In genomic region chr1:86447596-86448171, GRCm38 (mm10) we compare ENCODE assay signal across 9 mouse cellular contexts. TPM values are rescaled to one million over a fixed set of nuclear protein-coding genes. Genes with fewer than 3 reads are reported as not detected.
DNase-seq lines count a peak whose midpoint lies in the region; ATAC-seq lines count a peak whose summit lies in the region.
"Had no signal": no experiment of that assay in that cellular context is flagged by ENCODE, and none has a peak within 500 bp of the region (broad histone marks: within the 10 kb centered on the region; RNA-seq: fewer than 3 reads in every experiment).

No protein-coding gene starts in this region.

- no peak overlapping the region for H3K4me2 ChIP-seq in forebrain, embryonic 14.5 days (ENCODE audit: low read length)
- peak overlapping the region; percentile 3; the same call in 1 of the 2 replicates for H3K4me2 ChIP-seq in intestine, embryonic 14.5 days (ENCODE audit: low read length)
- H3K4me2 ChIP-seq in lung, embryonic 15.5 days, result peak overlapping the region; percentile 33

- WGBS in forebrain, embryonic 14.5 days, result 45% methylated on average over 13 of the region's 13 CpGs
- 22% methylated on average over 13 of the region's 13 CpGs for WGBS in intestine, embryonic 14.5 days
- WGBS in lung, embryonic 15.5 days, result 17% methylated on average over 13 of the region's 13 CpGs

- H3K4me3 ChIP-seq in forebrain, embryonic 14.5 days (ENCODE audit: low read depth, low read length), result no peak overlapping the region
- H3K4me3 ChIP-seq in intestine, embryonic 14.5 days (ENCODE audit: low read depth, low read length), result no peak overlapping the region
- H3K4me3 ChIP-seq in lung, embryonic 15.5 days, result no peak overlapping the region

- H3K9ac ChIP-seq in forebrain, embryonic 14.5 days (ENCODE audit: low read length), result no peak overlapping the region
- no peak overlapping the region for H3K9ac ChIP-seq in intestine, embryonic 14.5 days (ENCODE audit: low read length)
- peak overlapping the region; percentile 19; the same call in 1 of the 2 replicates for H3K9ac ChIP-seq in lung, embryonic 15.5 days

- no peaks in the 10 kb centered on the region for H3K9me3 ChIP-seq in forebrain, embryonic 14.5 days (replicated peaks; ENCODE audit: control insufficient read depth, low read length)
- no peaks in the 10 kb centered on the region for H3K9me3 ChIP-seq in intestine, embryonic 14.5 days (ENCODE audit: control insufficient read depth, low read length)
- H3K9me3 ChIP-seq in lung, embryonic 15.5 days, result no peaks in the 10 kb centered on the region

- peaks cover 10% of the 10 kb centered on the region for H3K4me1 ChIP-seq in forebrain, embryonic 14.5 days (ENCODE audit: control insufficient read depth, insufficient read depth, low read length)
- peaks cover 28% of the 10 kb centered on the region for H3K4me1 ChIP-seq in intestine, embryonic 14.5 days (replicated peaks; ENCODE audit: control insufficient read depth, insufficient read depth, low read length)
- peaks cover 33% of the 10 kb centered on the region for H3K4me1 ChIP-seq in lung, embryonic 15.5 days

- peak overlapping the region; percentile 53 for H3K27ac ChIP-seq in forebrain, embryonic 14.5 days (ENCODE audit: low read depth, low read length)
- H3K27ac ChIP-seq in intestine, embryonic 14.5 days (ENCODE audit: low read depth), result peak overlapping the region; percentile 88
- peak overlapping the region; percentile 97 for H3K27ac ChIP-seq in lung, embryonic 15.5 days

- no peaks in the 10 kb centered on the region for H3K36me3 ChIP-seq in forebrain, embryonic 14.5 days (ENCODE audit: control insufficient read depth, insufficient read depth, low read length)
- H3K36me3 ChIP-seq in intestine, embryonic 14.5 days (ENCODE audit: control insufficient read depth, insufficient read depth, low read length), result no peaks in the 10 kb centered on the region
- no peaks in the 10 kb centered on the region for H3K36me3 ChIP-seq in lung, embryonic 15.5 days

- peak; percentile 67 for DNase-seq in left cerebral cortex, postnatal 4 days
- DNase-seq in left cerebral cortex, adult 8-10 months (ENCODE audit: low spot score in 2 of 2), result no peak
- DNase-seq in forebrain, embryonic 14.5 days (ENCODE audit: low spot score), result peak; percentile 49
- DNase-seq in intestine, embryonic 14.5 days (ENCODE audit: low spot score), result peak; percentile 72
- no peak for DNase-seq in frontal cortex, postnatal 25 days (ENCODE audit: low spot score in 2 of 2)
- DNase-seq in cerebellum, adult 11-12 months, result no peak
- DNase-seq in cerebellum, adult 9-11 months, result no peak

- no peaks in the 10 kb centered on the region for H3K27me3 ChIP-seq in forebrain, embryonic 14.5 days (replicated peaks; ENCODE audit: control insufficient read depth, insufficient read depth, low read length)
- H3K27me3 ChIP-seq in intestine, embryonic 14.5 days (replicated peaks; ENCODE audit: control insufficient read depth, insufficient read depth, low read length), result no peaks in the 10 kb centered on the region
- H3K27me3 ChIP-seq in lung, embryonic 15.5 days, result no peaks in the 10 kb centered on the region

- no peak for ATAC-seq in forebrain, embryonic 14.5 days
- ATAC-seq in intestine, embryonic 14.5 days (replicated peaks; ENCODE audit: low FRiP score, low TSS enrichment, low read depth), result 0 out of 2 replicates have a peak, but pooled peaks have one; percentile 34
- ATAC-seq in lung, embryonic 15.5 days (ENCODE audit: borderline replicate concordance, extremely low read depth, low FRiP score, low TSS enrichment), result peak; percentile 77

- intact Hi-C loops in left cerebral cortex, postnatal 4 days (cut with DNase I), result no loop called here

RNA-seq across cellular contexts. Expression of gene Tex44, which starts 21.6 kb away (rescaled TPM):
- total RNA-seq in left cerebral cortex, postnatal 4 days (2021), result not detected
- total RNA-seq in left cerebral cortex, adult 8-10 months (2022), result not detected
- not detected in 2 replicates for polyA plus RNA-seq in forebrain, embryonic 14.5 days (2014; fragmentation: Nextera tagmentation; extraction: Ambion mirVana)
- polyA plus RNA-seq in intestine, embryonic 14.5 days (2014; fragmentation: Nextera tagmentation; extraction: Ambion mirVana), result not detected in 2 replicates
- not detected in 2 replicates for polyA plus RNA-seq in lung, embryonic 15.5 days (2015; fragmentation: Nextera tagmentation; extraction: Ambion mirVana)
- polyA plus RNA-seq: limb, embryonic 11.5 days had no signal

RNA-seq across cellular contexts. Expression of gene Nmur1, which starts 21.7 kb away (rescaled TPM):
- under 1 TPM; 0.48 to 0.62 TPM for total RNA-seq in left cerebral cortex, postnatal 4 days (2021)
- total RNA-seq in left cerebral cortex, adult 8-10 months (2022), result under 1 TPM in 2 of 4 experiments, not detected in 2; 0.37 to 0.59 TPM
- not detected in 2 replicates for polyA plus RNA-seq in forebrain, embryonic 14.5 days (2014; fragmentation: Nextera tagmentation; extraction: Ambion mirVana)
- polyA plus RNA-seq in intestine, embryonic 14.5 days (2014; fragmentation: Nextera tagmentation; extraction: Ambion mirVana), result not detected in 2 replicates
- 0.17 TPM in 1 of 2 replicates, not detected in the other for polyA plus RNA-seq in lung, embryonic 15.5 days (2015; fragmentation: Nextera tagmentation; extraction: Ambion mirVana)

Comparison
In these comparisons a context has a peak if more than half of its experiments do, and no peak if none do; other contexts are left out.
1. DNase-seq: peak in left cerebral cortex, postnatal 4 days (single experiment), forebrain, embryonic 14.5 days (single experiment) and intestine, embryonic 14.5 days (single experiment); none in left cerebral cortex, adult 8-10 months (0 of 2), frontal cortex, postnatal 25 days (0 of 2), cerebellum, adult 11-12 months (single experiment) and cerebellum, adult 9-11 months (single experiment).
2. Peak in every context shown above with its lines, with median percentiles within 50 percentile points of each other: H3K27ac ChIP-seq.